In the genomic region with DNA sequence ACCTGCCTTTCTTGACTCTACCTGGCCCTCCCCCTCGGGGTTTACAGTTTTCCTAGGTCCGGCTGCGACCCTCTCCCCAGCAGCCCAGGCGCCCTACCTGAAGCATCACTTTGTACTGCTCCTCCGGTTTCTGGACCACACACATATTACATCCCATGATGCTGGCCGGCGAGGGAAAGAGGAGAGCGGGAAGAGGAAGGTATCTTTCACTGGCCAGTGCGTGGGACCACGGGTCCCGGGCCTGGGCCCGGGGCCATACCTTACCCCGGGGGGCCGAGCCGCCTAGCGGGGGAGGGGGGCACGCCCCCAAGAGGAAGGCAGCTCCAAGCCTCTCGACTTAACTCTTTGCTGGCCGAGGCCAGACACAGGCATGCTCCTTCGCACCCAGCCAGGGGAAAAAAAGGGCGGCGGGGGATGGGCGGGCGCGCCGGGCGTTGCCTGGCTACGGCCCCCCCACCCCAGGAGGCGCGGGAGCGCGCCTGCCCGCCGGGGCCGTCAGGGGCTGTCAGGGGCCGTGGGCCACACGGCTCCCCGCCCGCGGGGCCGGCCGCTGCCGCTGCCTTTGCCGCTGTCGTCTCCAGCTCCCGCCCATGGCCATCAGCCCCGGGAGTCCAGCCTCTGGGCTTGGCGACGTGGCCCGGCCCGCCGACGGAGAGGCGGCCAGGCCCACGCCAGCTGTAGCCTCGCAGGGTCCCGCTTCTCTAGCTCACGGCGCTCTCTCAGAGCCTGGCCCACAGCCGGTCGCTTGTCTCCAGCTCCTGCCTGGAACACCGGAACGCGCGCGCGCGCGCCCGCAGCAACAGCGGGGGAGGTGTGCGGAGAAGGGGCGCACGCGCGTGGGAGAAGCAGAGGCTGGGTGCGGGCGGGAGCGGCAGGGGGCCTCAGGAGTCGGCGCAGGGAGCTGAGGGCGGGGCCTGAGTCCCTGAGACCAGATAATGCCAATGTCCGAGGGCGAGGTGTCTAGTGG, we compare ENCODE assay signal across 8 mouse cellular contexts. TPM values are rescaled to one million over a fixed set of nuclear protein-coding genes. Genes with fewer than 3 reads are reported as not detected.
DNase-seq lines count a peak whose midpoint lies in the region; ATAC-seq lines count a peak whose summit lies in the region.

A gene (minus strand): TSS at position 785 of the 967 bp plus-strand sequence.

- DNase-seq in ES-CJ7 (ENCODE audit: low read depth, low spot score) = peak; percentile 56
- peak; percentile 24 to 32 for DNase-seq in heart, postnatal 36 days
- peak; percentile 60 to 66 for DNase-seq in layer of hippocampus, postnatal 10 days (ENCODE audit: low spot score in 2 of 2)
- peak; percentile 69 for DNase-seq in retina, postnatal 7 days (ENCODE audit: low read depth, low spot score)
- DNase-seq in urinary bladder, postnatal 36 days (ENCODE audit: low spot score in 2 of 2) = peak; percentile 11 to 16

- intact Hi-C loops in heart, postnatal 36 days (cut with DNase I) = no loop called here

- peak within 1 kb of the TSS; percentile 75 for H3K4me3 ChIP-seq in forebrain, embryonic 15.5 days
- peak within 1 kb of the TSS; percentile 65 for H3K4me3 ChIP-seq in lung, embryonic 16.5 days (ENCODE audit: low read length)

- peak within 1 kb of the TSS; percentile 63 for H3K4me2 ChIP-seq in forebrain, embryonic 15.5 days (replicated peaks)
- H3K4me2 ChIP-seq in lung, embryonic 16.5 days (ENCODE audit: low read depth, low read length) = peak within 1 kb of the TSS; percentile 72

- H3K36me3 ChIP-seq in forebrain, embryonic 15.5 days = no peaks in the 10 kb centered on the region
- no peaks in the 10 kb centered on the region for H3K36me3 ChIP-seq in lung, embryonic 16.5 days (ENCODE audit: control insufficient read depth, insufficient read depth, low read length)

- ATAC-seq in cerebellum, adult (ENCODE audit: insufficient number of reproducible peaks, low FRiP score, low TSS enrichment) = peak; percentile 78
- peak; percentile 89 for ATAC-seq in forebrain, embryonic 15.5 days (replicated peaks)
- ATAC-seq in lung, embryonic 16.5 days (ENCODE audit: low read depth) = peak; percentile 86

- peaks cover 19% of the 10 kb centered on the region for H3K4me1 ChIP-seq in forebrain, embryonic 15.5 days
- no peaks in the 10 kb centered on the region for H3K4me1 ChIP-seq in lung, embryonic 16.5 days (replicated peaks; ENCODE audit: control insufficient read depth, insufficient read depth, low read length)

- H3K27me3 ChIP-seq in forebrain, embryonic 15.5 days = no peaks in the 10 kb centered on the region
- H3K27me3 ChIP-seq in lung, embryonic 16.5 days (ENCODE audit: control insufficient read depth, insufficient read depth, low read depth, low read length) = no peaks in the 10 kb centered on the region

- no peaks in the 10 kb centered on the region for H3K9me3 ChIP-seq in forebrain, embryonic 15.5 days
- no peaks in the 10 kb centered on the region for H3K9me3 ChIP-seq in lung, embryonic 16.5 days (ENCODE audit: control insufficient read depth, low read length)

- H3K9ac ChIP-seq in forebrain, embryonic 15.5 days (replicated peaks) = peak within 1 kb of the TSS; percentile 93
- peak within 1 kb of the TSS; percentile 76 for H3K9ac ChIP-seq in lung, embryonic 16.5 days (ENCODE audit: low read length)

- peak within 1 kb of the TSS; percentile 93 for H3K27ac ChIP-seq in forebrain, embryonic 15.5 days (replicated peaks)
- no peak within 1 kb of the TSS for H3K27ac ChIP-seq in lung, embryonic 16.5 days (ENCODE audit: low read length)

- WGBS in forebrain, embryonic 15.5 days = 29% methylated on average over 71 of the region's 84 CpGs
- WGBS in lung, embryonic 16.5 days = 10% methylated on average over 42 of the region's 84 CpGs

RNA-seq across cellular contexts. Expression of the gene that starts here (rescaled TPM):
- polyA plus RNA-seq in forebrain, embryonic 15.5 days (2015; fragmentation: Nextera tagmentation; extraction: Ambion mirVana) = 3.9 and 4.0 TPM in 2 replicates
- total RNA-seq in heart, postnatal 36 days (2021) = 1 to 10 TPM; 1.4 to 1.5 TPM
- 100 to 1,000 TPM; 110 to 111 TPM for total RNA-seq in layer of hippocampus, postnatal 10 days (2021)
- polyA plus RNA-seq in lung, embryonic 16.5 days (2015; fragmentation: Nextera tagmentation; extraction: Ambion mirVana) = 0.54 and 0.75 TPM in 2 replicates

Comparison
In these comparisons a context has a peak if more than half of its experiments do, and no peak if none do; other contexts are left out.
1. RNA of the gene that starts here (total RNA-seq): 110 to 111 TPM in layer of hippocampus, postnatal 10 days; 1.4 to 1.5 TPM in heart, postnatal 36 days; every median in the first group is over 10 times any median in the second.
2. Peak in ATAC-seq, H3K4me3 ChIP-seq, H3K9ac ChIP-seq and H3K4me2 ChIP-seq in lung, embryonic 16.5 days; RNA of the gene not detected or under 1 TPM.
3. DNase-seq: peak in every context shown above with its lines; median percentile 69 in retina, postnatal 7 days; 63 in layer of hippocampus, postnatal 10 days; 56 in ES-CJ7; 28 in heart, postnatal 36 days; 14 in urinary bladder, postnatal 36 days.
4. Peak in every context shown above with its lines, with median percentiles within 50 percentile points of each other: ATAC-seq.